Mouse (Mus musculus): Measurements from ENCODE around the gene Cdk14. TPM values are rescaled to one million over a fixed set of nuclear protein-coding genes. Genes with fewer than 3 reads are reported as not detected.

Cdk14 gene
- polyA plus RNA-seq, 1 experiment, result 2.9 TPM

GRCm38 (mm10) chr5:5064686-5065085, 355.4 kb downstream of the Cdk14 start:
- no peaks in the 10 kb centered on the region for H3K4me1 ChIP-seq (ENCODE audit: control insufficient read depth, insufficient read depth, insufficient read length)
- no peak overlapping the region for H3K27ac ChIP-seq (ENCODE audit: insufficient read depth, low read length)
- TF ChIP-seq POLR2A (IDR thresholded peaks at IDR 0.05; ENCODE audit: low read depth, low read length) (no peak), CTCF (IDR thresholded peaks at IDR 0.05; ENCODE audit: extremely low read depth, insufficient read depth, insufficient read length, insufficient replicate concordance) (no peak)
- no peaks in the 10 kb centered on the region for H3K36me3 ChIP-seq (ENCODE audit: control insufficient read depth, insufficient read depth, low read length)
- H3K27me3 ChIP-seq (ENCODE audit: control insufficient read depth, insufficient read depth, low read length), result no peaks in the 10 kb centered on the region
- 92% methylated on average over 3 of the region's 3 CpGs for WGBS
- DNase-seq (ENCODE audit: low read depth in 1 of 2, low spot score in 2 of 2), result no peak
- H3K4me3 ChIP-seq (ENCODE audit: extremely low read depth, insufficient read depth, insufficient read length), result no peak overlapping the region

DNA sequence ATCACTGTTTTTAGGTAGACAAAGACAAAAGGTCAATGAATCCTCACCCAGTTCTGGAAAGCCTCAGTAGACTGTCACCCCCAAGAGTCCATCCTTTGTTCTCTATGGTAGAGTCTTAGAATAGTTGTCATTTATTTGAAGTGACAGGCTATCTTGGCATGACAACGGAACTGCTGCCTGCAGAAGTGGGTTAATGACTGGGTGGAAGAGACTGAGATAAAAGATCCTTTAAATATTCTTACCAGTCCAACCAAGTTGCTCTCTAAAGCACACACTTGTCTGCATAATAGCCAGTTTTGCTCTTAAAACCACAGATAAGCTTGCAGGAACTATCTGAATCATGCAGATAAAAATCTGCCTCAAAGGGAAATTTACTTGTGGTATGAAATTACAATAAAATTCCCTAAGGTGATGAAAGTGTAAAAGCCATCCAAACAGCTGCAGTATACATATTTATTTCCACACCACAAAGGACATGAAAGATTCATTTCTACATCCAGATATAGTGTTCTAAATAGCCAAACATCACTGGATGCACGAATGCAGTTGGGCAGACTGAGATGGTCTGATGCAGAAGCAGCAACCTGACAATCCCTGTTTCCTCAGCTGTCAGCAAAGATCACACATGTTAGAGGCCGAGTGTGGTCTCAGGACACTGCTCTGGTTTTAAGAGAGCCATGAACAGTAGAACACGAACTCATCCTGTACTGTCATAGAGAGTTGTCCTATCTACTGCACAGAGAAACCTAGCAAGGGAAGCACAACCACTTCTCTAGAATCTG, 363.8 kb downstream of the Cdk14 start:
- Histone ChIP-seq H3K27ac (ENCODE audit: insufficient read depth, low read length) (no peak overlapping the region), H3K36me3 (ENCODE audit: control insufficient read depth, insufficient read depth, low read length) (no peaks in the 10 kb centered on the region), H3K4me3 (ENCODE audit: extremely low read depth, insufficient read depth, insufficient read length) (no peak overlapping the region), H3K4me1 (ENCODE audit: control insufficient read depth, insufficient read depth, insufficient read length) (no peaks in the 10 kb centered on the region), H3K27me3 (ENCODE audit: control insufficient read depth, insufficient read depth, low read length) (no peaks in the 10 kb centered on the region)
- DNase-seq (ENCODE audit: low read depth in 1 of 2, low spot score in 2 of 2), result no peak
- 21% methylated on average over 4 of the region's 4 CpGs for WGBS
- TF ChIP-seq CTCF (IDR thresholded peaks at IDR 0.05; ENCODE audit: extremely low read depth, insufficient read depth, insufficient read length, insufficient replicate concordance) (no peak), POLR2A (IDR thresholded peaks at IDR 0.05; ENCODE audit: low read depth, low read length) (no peak)

DNA sequence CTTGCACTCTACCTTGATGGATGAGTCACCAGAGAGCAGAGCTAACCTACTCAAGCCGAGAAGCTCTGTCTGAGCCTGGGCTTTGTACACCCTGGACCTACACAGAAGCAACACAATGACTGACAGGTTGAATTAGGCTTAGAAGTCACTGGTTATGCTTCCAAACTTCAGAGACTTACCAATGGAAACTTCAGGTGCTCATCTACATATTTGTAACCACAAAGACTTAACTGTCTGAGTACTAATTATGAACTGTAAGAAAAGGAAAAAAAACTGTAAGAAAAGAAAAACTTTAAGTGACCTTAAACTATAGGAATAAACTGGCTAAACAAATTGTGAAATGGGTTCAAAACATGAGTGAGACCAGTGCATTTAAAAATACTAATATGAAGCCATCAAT, 364.6 kb downstream of the Cdk14 start:
- DNase-seq (ENCODE audit: low read depth in 1 of 2, low spot score in 2 of 2), result no peak
- 35% methylated on average over 1 of the region's 1 CpGs for WGBS
- TF ChIP-seq POLR2A (IDR thresholded peaks at IDR 0.05; ENCODE audit: low read depth, low read length) (no peak), CTCF (IDR thresholded peaks at IDR 0.05; ENCODE audit: extremely low read depth, insufficient read depth, insufficient read length, insufficient replicate concordance) (no peak)
- H3K36me3 ChIP-seq (ENCODE audit: control insufficient read depth, insufficient read depth, low read length), result no peaks in the 10 kb centered on the region
- no peaks in the 10 kb centered on the region for H3K4me1 ChIP-seq (ENCODE audit: control insufficient read depth, insufficient read depth, insufficient read length)
- H3K4me3 ChIP-seq (ENCODE audit: extremely low read depth, insufficient read depth, insufficient read length), result no peak overlapping the region
- H3K27me3 ChIP-seq (ENCODE audit: control insufficient read depth, insufficient read depth, low read length), result no peaks in the 10 kb centered on the region
- no peak overlapping the region for H3K27ac ChIP-seq (ENCODE audit: insufficient read depth, low read length)

- DNase-seq (ENCODE audit: low read depth in 1 of 2, low spot score in 2 of 2), result no peak
- Histone ChIP-seq H3K4me1 (ENCODE audit: control insufficient read depth, insufficient read depth, insufficient read length) (no peaks in the 10 kb centered on the region), H3K36me3 (ENCODE audit: control insufficient read depth, insufficient read depth, low read length) (no peaks in the 10 kb centered on the region), H3K27ac (ENCODE audit: insufficient read depth, low read length) (no peak overlapping the region), H3K4me3 (ENCODE audit: extremely low read depth, insufficient read depth, insufficient read length) (no peak overlapping the region), H3K27me3 (ENCODE audit: control insufficient read depth, insufficient read depth, low read length) (no peaks in the 10 kb centered on the region)
- WGBS, result 61% methylated on average over 1 of the region's 1 CpGs
- TF ChIP-seq POLR2A (IDR thresholded peaks at IDR 0.05; ENCODE audit: low read depth, low read length), result no peak
- no peak for TF ChIP-seq CTCF (IDR thresholded peaks at IDR 0.05; ENCODE audit: extremely low read depth, insufficient read depth, insufficient read length, insufficient replicate concordance)
Measured at GRCm38 (mm10) chr5:5054270-5054669, 365.8 kb downstream of the Cdk14 start.

DNA sequence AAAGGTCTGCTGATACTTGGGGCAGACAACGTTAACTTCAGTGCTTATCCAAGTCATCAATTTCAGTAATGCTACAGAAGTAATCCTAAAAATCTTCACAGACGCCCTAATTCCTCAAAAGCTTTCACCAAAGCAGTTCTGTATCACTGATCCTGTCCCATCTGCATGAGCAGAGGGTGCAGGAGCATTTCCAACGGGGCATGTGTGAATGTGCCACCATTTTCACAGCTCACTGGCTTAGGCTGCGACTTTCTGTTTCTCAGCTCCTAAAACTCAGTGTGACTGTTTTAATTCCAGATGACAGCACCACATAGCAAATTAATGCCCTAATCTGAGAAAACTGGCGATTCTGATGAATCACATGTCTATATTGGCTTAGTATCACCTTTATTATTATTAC, 375.8 kb downstream of the Cdk14 start:
- H3K4me1 ChIP-seq (ENCODE audit: control insufficient read depth, insufficient read depth, insufficient read length), result no peaks in the 10 kb centered on the region
- H3K27ac ChIP-seq (ENCODE audit: insufficient read depth, low read length), result no peak overlapping the region
- H3K27me3 ChIP-seq (ENCODE audit: control insufficient read depth, insufficient read depth, low read length), result no peaks in the 10 kb centered on the region
- no peak for TF ChIP-seq POLR2A (IDR thresholded peaks at IDR 0.05; ENCODE audit: low read depth, low read length)
- no peak for TF ChIP-seq CTCF (IDR thresholded peaks at IDR 0.05; ENCODE audit: extremely low read depth, insufficient read depth, insufficient read length, insufficient replicate concordance)
- DNase-seq (ENCODE audit: low read depth in 1 of 2, low spot score in 2 of 2), result no peak
- 84% methylated on average over 5 of the region's 5 CpGs for WGBS
- H3K36me3 ChIP-seq (ENCODE audit: control insufficient read depth, insufficient read depth, low read length), result no peaks in the 10 kb centered on the region
- H3K4me3 ChIP-seq (ENCODE audit: extremely low read depth, insufficient read depth, insufficient read length), result no peak overlapping the region

GRCm38 (mm10) chr5:5042735-5043134, 377.4 kb downstream of the Cdk14 start:
- Histone ChIP-seq H3K27ac (ENCODE audit: insufficient read depth, low read length) (no peak overlapping the region), H3K27me3 (ENCODE audit: control insufficient read depth, insufficient read depth, low read length) (no peaks in the 10 kb centered on the region), H3K4me1 (ENCODE audit: control insufficient read depth, insufficient read depth, insufficient read length) (no peaks in the 10 kb centered on the region), H3K36me3 (ENCODE audit: control insufficient read depth, insufficient read depth, low read length) (no peaks in the 10 kb centered on the region), H3K4me3 (ENCODE audit: extremely low read depth, insufficient read depth, insufficient read length) (no peak overlapping the region)
- WGBS, result 86% methylated on average over 1 of the region's 1 CpGs
- TF ChIP-seq CTCF (IDR thresholded peaks at IDR 0.05; ENCODE audit: extremely low read depth, insufficient read depth, insufficient read length, insufficient replicate concordance), result no peak
- TF ChIP-seq POLR2A (IDR thresholded peaks at IDR 0.05; ENCODE audit: low read depth, low read length), result no peak
- no peak for DNase-seq (ENCODE audit: low read depth in 1 of 2, low spot score in 2 of 2)

DNA sequence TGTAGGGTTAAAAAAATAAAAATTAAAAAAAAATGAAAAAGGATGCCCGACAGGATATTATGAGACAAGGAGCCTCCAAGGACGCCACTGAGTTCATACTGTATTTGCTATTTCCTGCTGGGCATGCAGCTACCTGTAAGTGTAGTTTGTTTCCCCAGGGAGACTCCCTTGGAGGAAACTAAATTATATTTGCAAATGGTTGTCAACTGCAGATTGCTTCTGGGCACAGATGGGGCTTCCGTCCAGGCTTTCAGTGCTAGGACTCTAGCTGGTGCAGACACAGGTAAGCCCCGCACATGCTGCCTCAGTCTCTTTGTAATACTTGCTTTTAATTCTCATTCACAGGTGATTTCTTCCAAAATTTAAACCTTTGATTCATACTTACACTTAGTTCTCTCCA, 378.6 kb downstream of the Cdk14 start:
- no peak for DNase-seq (ENCODE audit: low read depth in 1 of 2, low spot score in 2 of 2)
- Histone ChIP-seq H3K27me3 (ENCODE audit: control insufficient read depth, insufficient read depth, low read length) (no peaks in the 10 kb centered on the region), H3K27ac (ENCODE audit: insufficient read depth, low read length) (no peak overlapping the region), H3K36me3 (ENCODE audit: control insufficient read depth, insufficient read depth, low read length) (no peaks in the 10 kb centered on the region), H3K4me3 (ENCODE audit: extremely low read depth, insufficient read depth, insufficient read length) (no peak overlapping the region), H3K4me1 (ENCODE audit: control insufficient read depth, insufficient read depth, insufficient read length) (no peaks in the 10 kb centered on the region)
- no peak for TF ChIP-seq POLR2A (IDR thresholded peaks at IDR 0.05; ENCODE audit: low read depth, low read length)
- TF ChIP-seq CTCF (IDR thresholded peaks at IDR 0.05; ENCODE audit: extremely low read depth, insufficient read depth, insufficient read length, insufficient replicate concordance), result no peak
- WGBS, result 84% methylated on average over 4 of the region's 4 CpGs

Measured in spleen, adult 2 months (tissue).